Mouse (Mus musculus) G1E (cell line): ENCODE results near the gene Hoxc5.

ENCODE experiments used
- CTCF ChIP-seq: IDR thresholded peaks from 2 replicates; pipeline ENCODE4 v1.5.1; 2012; ENCODE audit warnings: low read depth, low read length, inconsistent platforms, mixed read lengths
- GATA1 ChIP-seq: IDR thresholded peaks from 2 replicates; pipeline ENCODE4 v1.6.1; 2012; ENCODE audit warnings: borderline replicate concordance, low read length, inconsistent platforms, mixed read lengths
- POLR2AphosphoS5 ChIP-seq: IDR thresholded peaks from 2 replicates; pipeline ENCODE4 v1.6.1; 2012; ENCODE audit warnings: low read depth, low read length, inconsistent platforms; ENCODE audit not compliant: insufficient replicate concordance
- TAL1 ChIP-seq: conservative IDR thresholded peaks from 2 replicates; pipeline ENCODE4 v1.6.1; 2012; ENCODE audit warnings: low read depth, low read length, inconsistent platforms, mixed read lengths

- no peak for TF ChIP-seq CTCF
- TF ChIP-seq TAL1: no peak
- no peak for TF ChIP-seq GATA1
- TF ChIP-seq POLR2AphosphoS5: no peak
These were observed 94.7 kb downstream of the Hoxc5 start for GRCm38 (mm10) chr15:103061988-103062387.
